Mouse (Mus musculus) adrenal gland, adult 2 months (tissue): ENCODE measurements around the gene 1700020N15Rik. TPM values are rescaled to one million over a fixed set of nuclear protein-coding genes. Genes with fewer than 3 reads are reported as not detected.
"Not testable (repeated sequence)": the region's sequence is repeated elsewhere in the genome, so short reads cannot be mapped to it uniquely, and the experiment has no call there.

Source experiments
- DNase-seq: peaks from one replicate; pipeline ENCODE4 v3.0.0; 2021
- long read RNA-seq: library from polyadenylated mRNA; stranded (forward); transcript quantifications from one replicate; pipeline ENCODE4 v2.0.0, GENCODE M21; 2021
- polyA plus RNA-seq: library from polyadenylated mRNA; depleted of rRNA; stranded (reverse); fragments of >200 nt; gene quantifications from 2 replicates; pipeline ENCODE4 v1.2.3, GENCODE M21; 2012; rRNA removed
- total RNA-seq, 2 experiments: library from RNA; stranded (reverse); gene quantifications; 2 replicates each; pipeline ENCODE4 v1.2.3; 2021

Gene 1700020N15Rik
- not detected for total RNA-seq
- not detected in 2 replicates for polyA plus RNA-seq
- long read RNA-seq, result 0 reads

DNA sequence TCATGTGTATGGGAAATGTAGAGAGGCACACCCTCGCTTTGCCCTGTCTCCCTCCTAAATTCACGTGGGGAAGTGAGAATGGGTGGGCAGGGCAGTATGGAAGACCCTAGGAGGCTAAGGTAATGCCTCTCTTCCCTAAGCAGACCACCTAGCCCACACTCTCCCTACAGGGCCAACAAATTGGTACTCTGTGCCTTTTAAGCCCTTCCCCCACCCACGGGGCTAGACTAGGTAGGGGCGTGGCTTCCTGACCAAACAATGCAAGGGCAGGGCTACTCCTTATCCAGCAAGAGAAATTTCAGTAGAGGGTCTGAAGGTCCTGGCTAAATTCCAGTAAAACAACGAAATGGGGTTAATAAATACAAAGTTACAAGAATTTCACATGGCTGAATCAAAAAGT lies at the start of gene 1700020N15Rik:
TSS of gene 1700020N15Rik (plus strand) at position 301 of the 400 bp plus-strand sequence.
- DNase-seq, result not testable (repeated sequence)

DNA sequence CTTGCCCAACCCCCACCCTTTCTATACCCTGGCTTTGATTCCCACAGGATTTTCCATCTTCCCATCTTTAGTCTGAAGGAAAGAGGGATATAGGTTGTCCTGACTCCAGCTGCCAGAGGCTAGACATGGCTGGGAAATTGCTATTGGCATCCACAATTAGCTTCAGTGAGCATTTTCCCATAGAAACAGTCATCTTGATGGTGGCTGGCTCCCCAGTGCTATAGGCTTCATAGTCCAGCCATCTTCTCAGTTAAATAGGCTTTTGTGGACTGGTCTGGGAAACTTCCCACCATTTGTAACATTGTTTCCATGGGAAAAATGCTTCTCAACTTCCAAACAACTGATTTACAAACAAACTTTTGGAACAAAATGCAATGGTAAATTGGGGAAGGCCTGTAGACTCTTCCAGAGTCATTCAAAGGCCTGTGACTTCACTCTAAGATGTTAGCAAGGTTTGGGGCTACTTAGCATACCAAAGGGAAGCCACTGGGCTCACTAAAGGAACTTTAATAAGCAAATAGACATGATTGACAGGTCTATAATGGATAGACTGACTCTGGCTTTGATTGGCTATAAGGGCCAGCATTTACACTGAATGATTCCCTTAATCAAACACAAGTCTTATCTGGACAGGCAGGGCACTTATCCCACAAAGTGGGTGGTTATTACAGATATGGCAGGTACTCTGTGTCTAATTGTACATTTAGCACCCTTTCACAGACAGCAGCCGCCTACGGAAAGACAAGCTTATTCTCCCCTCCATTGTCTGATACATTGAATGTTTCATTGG lies 31.9 kb downstream of the 1700020N15Rik start:
- no peak for DNase-seq
